Mouse (Mus musculus): ENCODE data around the gene Ackr3.

The Ackr3 gene

DNA sequence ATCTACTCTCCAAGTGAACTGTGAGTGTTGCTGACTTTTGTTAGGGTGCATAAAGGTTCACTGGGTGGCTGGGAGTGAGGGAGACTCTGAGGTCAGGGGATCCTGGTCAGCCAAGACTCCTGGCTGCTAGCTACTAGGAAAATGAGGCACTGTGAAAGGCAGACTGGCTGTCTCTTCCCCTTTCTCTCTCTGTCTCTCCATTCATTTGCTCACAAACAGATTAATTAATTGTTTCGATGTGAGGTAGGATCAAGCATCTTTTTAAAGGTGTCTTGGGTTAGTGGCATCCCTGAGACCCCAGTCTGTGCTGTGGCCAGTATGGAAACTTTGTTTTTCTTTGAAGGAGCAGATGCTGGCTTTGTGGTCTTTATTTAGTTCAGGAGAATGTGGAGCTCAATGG lies 1.0 kb downstream of the Ackr3 start:
- CTCF ChIA-PET = interaction anchor here (0.9 kb wide), 1 partner anchor 59 kb away, joined by 4 read pairs; no protein-coding TSS in a partner anchor

DNA sequence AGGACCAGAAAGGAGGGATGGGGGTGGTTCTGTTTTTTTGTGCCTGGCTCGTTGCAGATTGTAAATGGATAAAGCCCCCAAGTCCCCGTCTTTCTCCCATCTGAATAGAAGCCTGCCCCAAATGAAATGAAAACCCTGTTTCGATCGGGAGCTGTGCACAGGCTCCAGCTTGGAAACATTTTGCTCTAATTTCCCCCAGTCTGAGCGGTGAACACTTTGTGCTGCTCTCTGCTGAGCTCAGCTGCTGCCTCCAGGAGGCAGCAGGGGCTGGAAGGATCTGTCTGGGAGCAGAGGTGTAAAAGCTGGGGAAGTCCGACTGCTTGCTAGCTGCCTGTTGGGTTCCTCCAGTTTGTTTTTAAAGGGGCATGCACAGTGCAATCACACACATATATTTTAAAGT lies 1.4 kb downstream of the Ackr3 start:
- CTCF ChIA-PET = no interaction called here

DNA sequence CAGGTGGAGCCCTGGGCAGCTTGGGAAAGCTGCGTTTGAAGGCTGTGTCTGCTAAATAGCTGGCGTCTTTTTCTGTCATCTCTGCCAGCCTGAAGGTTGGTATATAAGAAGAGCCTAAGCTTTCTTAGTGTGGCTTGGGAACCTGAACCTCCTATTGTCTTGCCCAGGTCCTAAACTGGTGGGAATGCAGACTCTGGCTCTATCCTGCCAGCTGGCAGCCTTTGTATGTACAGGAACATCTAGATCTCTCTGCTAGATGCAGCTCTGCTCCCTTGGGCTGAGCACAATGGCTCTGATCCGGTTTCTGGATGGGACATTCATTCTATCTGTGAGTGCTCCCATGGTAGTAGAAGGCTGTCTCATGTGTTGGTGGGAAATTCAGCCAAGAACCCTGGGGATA lies 2.9 kb downstream of the Ackr3 start:
- CTCF ChIA-PET = no interaction called here

DNA sequence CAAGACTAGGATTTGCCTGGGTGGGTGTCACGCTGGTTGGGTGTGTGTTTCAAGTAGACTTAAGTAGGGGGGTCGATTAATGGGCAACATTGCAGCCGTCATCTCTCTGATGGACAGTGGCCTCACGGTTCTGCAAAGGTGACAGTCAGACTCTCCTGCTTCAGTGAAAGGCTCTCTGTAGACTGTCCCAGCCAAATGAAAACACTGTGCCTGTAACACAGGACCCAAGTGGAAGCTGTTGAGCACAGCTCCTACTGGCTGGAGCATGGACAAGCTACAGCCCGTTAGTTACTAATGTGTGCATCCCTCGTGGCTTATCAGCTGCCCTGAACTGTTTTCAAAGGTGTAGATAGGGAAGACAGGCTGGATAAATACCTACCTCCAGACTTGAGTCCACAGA lies 3.5 kb downstream of the Ackr3 start:
- CTCF ChIA-PET = no interaction called here

DNA sequence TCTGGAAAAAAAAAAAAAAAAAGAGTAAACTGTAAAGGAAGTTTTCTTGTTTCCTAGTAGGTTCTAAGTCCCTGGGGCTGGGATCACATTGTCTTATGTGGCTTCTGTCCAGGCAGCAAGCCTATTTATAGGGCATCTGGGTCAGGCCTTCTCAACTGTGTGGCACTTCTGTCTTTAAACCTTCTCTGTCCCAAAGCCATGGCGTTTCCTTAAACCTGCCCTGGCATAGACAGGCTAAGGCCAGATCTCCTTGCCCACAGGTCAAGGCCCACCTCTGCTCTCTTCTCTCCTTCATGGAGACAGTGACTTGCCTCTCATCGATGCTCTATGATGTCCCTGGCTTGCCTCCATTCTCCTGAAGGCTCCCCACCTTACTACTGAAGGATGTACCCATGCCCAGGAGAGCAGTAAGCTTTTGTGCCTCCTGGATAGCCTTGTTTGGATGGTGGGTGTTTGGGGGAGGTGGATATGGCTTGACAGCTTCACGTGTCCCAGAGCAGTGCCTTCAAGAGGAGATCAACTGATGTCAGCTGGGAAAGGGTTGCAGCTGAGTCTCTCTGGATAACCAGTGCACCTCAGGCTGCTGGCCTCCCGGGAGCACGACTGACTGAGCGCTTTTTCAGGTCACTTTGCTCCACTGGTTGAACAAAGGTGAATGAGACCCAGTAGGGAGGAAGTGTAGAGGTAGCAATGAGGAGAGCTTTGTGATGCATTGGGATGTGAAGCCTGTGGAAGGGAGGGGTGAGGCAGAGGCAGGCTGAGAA lies 4.1 kb downstream of the Ackr3 start:
- CTCF ChIA-PET = no interaction called here

DNA sequence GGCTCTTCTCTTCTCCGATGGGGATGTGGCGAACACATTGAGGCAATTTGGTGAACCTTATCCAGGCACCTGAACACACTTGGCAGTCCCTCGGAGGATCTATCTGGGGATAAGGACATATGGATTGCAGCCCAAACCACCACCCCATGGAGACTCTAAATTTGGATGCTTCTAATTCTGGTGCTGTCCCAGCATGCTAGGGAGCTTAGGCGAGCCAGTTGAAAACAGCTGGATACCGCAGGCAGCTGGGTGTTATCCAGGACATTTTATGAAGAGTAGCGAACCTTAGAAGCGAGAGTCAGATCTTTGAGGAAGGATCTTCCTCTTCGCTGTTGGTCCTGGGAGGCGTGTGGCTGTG lies 4.7 kb downstream of the Ackr3 start:
- CTCF ChIA-PET = no interaction called here

DNA sequence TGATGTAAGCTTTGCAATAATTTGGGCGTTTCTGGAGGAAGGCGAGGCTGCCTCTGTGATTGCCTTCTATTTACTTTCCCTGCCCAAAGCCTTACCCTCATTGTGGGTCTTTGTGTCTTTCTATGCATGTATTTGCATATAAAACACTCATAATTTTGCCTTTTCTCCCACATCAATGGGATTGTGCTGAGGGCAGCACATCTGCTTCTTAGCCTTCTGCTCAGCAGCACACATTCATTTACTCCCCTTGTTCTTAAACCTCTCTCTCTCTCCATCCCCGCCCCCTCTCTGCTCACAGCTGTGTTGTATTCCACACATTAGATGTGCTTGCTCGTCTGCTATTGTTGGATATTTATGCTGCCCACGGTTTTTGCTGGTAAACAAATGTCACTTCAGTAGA lies 5.3 kb downstream of the Ackr3 start:
- CTCF ChIA-PET = no interaction called here

DNA sequence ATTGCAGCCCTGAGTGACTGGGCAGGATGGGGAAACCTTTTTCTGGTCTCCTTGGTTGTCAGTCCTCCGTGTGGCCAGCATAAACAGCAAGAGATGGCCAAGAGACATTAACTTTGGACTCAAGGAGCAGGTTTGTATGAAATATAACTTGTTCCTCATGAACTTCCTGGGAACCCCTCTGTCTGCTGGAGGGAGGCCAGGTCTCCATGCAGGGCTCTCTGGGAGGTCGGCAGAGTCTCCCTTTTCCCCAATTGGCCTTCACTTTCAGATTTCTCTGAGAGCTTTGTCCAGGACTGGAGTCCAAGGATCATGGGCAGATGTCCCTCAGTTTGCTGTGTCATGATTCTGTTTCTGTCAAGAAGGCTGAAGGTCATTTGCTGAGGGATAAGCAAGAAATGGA lies 6.0 kb downstream of the Ackr3 start:
- CTCF ChIA-PET = no interaction called here

DNA sequence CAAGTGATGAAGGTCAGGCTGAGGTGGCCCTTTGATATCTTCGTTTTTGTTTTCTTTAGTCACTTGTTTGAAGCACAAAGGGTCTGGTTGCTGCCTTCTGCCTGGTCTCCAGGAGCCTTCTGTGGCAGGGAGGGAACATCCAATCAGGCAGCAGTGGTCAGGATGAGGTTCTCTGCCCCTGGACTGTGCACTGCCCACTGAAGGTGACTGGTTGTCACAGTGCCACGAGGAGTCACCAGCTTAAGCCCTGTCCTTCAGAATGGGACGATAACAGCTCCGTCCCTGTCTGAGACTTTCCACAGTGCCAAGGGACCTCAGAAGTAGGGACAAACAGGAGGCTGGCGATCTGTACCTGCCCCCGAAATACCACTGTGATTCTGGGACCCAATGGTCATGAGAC lies 6.6 kb downstream of the Ackr3 start:
- CTCF ChIA-PET = no interaction called here

DNA sequence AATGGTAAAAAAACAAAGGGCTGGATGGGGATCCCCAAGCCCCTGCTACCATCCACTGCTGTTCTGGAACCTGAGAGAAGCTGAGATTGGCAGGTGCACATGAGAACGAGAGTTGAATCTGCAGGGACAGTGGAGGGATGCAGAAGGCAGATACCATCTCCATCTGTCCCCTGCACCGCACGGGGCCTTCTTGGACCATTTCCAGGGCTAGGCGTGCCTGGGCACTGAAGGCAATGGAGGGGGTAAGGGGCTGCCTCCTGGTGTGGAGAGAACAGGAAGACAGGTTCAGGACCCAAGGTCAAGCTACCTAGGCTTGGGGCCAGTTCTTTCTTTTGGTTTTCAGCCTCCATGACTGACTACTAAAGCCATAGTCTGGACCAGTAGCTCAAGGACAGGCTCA lies 7.0 kb downstream of the Ackr3 start:
- CTCF ChIA-PET = no interaction called here

DNA sequence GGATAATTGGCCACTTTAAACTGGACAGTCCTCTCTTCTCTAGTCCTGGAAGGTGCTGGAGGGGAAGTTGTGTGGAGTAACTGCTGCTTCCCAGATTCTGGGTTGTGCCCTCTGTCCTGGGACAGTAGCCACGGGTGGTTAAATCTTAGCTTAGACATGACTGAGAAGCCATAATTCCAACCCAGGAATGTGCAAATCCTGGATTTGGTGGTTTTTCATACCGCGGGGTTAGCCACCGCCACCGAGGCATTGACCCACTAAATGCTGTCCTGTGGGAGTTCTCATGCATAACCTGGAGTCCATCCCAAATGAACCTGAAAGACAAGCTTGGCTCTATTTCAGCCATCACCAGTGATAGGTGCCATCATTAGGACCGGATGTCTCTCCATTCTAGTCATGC lies 8.6 kb downstream of the Ackr3 start:
- CTCF ChIA-PET = no interaction called here

DNA sequence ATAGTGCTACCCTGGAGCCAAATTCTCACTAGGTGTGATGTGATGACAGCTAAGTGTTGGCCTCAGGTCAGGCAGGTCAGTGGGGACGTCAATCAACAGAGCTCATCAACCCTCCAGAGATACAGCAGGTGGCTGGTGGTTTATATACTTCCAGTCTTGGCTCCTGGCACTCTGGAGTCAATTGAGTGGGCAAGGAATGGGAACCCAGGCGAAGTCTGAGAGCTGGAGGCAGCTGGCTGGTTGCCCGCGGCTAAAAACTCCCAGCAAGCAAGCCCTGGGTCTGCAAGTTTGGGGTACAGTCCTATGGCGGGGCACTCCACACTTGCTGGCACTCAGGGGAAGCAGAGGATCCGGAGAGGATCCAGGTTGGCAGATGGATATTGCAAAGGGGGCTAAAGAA lies 9.1 kb downstream of the Ackr3 start:
- CTCF ChIA-PET = no interaction called here

DNA sequence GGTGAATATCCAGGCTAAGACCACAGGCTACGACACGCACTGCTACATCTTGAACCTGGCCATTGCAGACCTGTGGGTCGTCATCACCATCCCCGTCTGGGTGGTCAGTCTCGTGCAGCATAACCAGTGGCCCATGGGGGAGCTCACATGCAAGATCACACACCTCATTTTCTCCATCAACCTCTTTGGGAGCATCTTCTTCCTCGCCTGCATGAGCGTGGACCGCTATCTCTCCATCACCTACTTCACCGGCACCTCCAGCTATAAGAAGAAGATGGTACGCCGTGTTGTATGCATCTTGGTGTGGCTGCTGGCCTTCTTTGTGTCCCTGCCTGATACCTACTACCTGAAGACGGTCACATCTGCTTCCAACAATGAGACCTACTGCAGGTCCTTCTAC lies 10.2 kb downstream of the Ackr3 start:
- CTCF ChIA-PET = no interaction called here

DNA sequence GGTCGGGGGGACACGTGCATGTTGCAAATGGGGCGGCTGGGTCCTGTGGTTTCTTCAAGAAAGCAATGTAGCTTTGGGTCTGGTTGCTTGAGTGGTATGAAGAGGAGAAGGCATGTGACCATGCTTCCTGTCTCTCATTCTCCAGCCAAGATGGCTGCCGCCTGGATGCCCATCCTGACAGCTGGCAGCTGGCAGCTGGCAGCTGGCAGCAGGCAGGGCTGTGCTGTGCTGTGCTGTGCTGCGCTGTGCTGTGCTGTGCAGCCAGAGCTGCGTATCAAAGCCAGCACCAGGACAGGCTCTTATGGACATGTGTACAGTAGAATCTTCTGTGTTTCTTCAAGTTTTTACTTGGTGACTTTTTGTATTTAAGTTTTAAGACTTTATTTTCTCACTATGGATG lies 11.1 kb downstream of the Ackr3 start:
- CTCF ChIA-PET = no interaction called here

DNA sequence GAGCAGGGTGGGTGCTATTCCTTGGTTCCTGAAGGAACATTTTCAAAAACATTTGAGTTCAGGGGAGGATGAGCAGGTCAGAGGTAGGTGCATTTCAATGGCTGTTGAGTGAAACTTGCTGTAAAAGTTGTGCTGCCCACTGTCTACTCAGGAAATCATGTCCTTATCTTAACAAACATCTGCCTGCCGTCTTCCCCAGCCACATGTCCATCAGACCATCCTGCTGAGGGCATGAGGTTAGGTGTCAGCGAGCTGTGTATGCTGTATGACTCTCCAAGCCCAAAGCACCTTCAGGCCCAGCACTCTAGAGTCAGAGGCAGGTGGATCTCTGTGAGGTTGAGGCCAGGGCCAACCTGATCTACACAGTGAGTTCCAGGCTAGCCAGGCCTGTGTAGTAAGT lies 12.1 kb downstream of the Ackr3 start:
- CTCF ChIA-PET = no interaction called here

DNA sequence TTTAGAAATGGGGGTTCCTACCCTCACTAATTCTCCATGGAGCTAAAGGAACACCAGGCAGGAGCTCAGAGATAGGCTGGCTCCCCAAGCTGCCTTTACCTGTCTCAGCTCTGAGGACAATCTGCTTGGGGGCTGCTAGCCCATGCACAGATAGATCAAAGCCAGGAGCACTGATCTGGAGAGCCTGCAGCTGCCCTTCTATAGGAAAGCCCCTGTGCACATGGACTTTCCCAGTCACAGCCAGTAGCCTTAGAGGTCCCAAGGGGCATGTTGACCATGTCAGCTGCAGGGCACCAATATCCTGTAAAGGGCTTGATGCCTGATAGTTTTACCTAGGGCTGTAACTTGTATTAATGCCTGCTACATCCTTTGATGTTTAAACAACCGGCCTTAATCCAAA lies 12.6 kb downstream of the Ackr3 start:
- CTCF ChIA-PET = no interaction called here

DNA sequence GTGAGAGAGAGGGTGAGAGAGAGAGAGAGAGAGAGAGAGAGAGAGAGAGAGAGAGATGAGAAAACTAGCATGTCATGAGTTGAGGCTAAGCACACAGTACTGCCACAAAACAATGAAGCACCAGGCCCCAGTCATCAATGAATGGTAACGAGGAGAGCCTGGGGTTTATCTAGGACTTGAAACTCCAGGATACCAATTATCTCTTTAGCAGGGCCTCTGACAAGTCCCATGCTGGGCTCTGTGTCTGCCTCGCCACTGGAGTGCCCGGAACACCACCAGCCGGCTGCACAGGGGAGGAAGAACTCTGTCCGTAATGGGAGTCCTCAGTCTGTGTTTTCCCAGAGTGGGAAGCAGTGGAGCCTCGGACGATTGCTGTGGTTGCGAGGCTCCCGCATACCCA lies 16.5 kb downstream of the Ackr3 start:
- CTCF ChIA-PET = no interaction called here

DNA sequence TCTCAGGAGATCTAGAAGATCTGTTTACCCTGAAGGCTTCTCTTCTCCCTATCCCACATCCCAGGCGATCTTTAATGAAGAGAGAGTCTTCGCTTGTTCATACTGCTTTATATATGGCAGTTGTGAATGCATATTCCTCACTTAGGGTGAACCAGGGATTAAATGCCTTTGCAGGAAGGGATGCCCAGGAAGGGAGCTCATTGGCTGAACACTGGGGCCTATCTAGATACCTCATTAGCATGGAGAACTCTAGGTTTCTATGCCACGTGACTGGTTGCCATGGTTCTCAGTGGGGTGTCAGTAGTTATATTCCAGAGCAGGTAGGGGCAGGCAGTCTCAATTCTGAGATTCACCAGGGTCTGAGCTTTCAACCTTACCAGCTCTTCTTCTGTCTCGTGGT lies 17.1 kb downstream of the Ackr3 start:
- CTCF ChIA-PET = no interaction called here

DNA sequence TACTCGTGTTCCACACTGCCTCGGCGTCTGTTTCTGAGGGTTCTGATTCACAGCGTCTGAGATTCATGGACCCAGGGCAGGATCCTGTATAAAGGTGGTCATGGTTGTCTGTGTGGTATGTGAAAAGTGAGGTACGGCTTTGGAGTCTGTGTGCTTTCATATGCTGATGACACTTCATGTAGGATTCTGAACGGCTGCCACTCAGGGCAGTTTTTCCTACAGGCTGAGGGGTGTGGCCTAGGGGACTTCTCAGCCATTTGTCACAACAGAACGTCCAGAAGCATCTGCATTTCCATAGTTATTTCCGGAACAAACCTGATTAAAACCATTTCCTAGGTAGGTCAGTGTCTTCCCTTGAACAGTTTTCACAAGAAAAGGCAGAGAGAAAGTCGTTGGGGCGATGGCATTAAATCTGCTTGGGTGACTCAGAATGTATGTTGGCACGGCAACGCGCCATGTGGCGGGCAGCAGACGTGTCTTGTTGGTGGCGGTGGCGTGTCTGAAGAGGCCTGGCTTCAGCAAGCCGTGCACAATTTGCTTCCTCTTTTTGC lies 18.1 kb downstream of the Ackr3 start:
- CTCF ChIA-PET = no interaction called here

DNA sequence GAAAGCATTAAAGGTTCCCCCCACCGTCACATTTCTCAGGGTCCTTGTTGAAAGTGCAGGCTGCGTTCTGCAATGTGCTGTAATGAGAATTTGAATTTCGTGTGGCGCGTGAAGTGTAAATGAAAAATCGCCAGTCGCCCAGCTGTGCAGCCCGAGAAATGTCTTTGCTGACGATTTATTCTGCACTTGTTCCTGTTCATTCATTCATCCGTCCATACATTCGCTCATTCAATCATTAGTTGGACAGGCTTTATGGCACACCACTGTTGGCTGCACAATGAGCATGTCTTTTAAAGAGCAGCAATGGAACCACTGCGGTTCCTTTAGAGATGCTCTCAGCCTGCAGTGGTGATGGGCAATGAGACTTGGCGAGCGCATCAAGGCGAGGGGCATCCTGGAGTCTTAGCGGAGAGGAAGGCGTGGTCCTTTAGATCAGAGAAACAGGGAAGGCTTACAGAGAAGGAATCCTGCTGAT lies 18.7 kb downstream of the Ackr3 start:
- CTCF ChIA-PET = no interaction called here

DNA sequence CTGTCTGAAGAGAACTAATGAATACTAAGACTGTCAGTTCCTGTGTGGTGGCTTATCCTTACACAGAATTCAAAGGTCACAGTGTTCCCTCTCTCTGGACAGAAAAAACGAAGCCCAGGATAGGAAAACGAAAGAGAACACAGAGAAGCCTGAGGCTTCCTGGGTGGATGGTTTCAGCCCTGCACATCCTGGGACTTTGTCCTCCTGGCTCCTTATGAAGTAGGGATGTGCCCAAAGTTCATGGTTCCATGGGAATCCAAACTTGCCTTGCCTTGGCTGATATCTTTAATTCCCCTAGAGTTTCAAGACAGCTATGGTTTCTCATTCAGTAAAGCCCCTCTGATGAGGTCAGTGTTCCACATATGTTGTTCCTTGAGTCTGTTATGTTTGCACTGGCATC lies 19.2 kb downstream of the Ackr3 start:
- CTCF ChIA-PET = no interaction called here

DNA sequence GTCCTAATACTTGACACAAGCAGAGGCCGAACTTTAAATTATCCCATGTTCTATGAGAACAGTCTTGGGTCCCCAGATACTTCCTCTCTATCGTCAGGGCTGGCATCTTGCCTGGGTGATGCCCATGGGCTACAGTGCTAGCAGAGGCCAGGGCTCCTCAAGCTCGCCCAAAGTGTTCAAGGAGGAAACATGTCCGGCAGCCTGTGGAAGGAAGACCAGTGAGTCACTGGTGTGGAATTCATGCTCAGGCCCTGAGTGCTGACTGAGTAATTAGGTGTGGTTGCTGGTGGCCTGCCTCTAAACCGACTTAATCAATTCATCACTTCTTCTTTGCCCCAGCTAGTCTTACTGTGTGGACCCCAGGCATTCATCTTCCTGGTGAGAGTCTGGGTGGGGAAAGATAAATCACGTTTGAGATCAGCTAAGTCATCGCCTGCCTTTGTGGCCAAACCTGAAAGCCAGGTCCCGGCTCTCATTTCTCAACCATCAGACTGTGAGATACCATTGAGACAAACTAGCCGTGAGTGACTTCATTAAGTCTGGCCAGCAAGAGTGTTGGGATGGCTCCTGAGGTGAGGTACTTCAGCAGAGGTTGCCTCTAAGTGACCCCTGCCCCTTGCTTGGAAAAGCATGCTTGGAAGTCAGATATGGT lies 21.9 kb downstream of the Ackr3 start:
- CTCF ChIA-PET = no interaction called here

DNA sequence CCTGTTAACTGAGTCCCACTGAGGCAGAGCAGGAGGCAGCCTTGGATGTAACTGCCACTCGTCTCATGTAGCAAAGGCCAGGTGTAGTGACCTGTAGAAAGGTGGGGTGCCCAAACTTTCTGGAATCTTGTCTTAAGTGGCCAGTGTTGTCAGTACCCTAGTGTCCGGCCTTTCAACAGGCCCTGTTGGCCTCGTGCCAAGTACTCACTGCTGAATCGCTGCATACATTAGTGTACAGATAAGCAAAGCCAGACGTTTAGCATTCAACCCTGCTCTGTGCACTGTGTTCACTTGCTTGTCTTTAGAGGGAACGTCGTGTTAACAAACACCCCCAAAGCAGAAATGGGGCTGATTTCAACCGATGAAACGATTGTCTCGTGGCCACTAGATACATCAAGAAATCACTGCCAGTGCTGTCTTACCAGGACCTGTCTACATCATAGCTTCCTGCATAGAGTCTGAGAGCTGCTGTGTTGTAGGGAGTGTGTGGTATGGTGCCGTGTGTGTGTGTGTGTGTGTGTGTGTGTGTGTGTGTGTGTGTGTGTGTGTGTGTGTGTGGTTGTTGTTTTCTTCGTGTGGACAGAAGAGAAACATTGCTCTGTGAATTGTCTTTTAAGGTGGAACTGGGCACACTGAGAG lies 24.0 kb downstream of the Ackr3 start:
- CTCF ChIA-PET = no interaction called here
